Mouse (Mus musculus) hindbrain, embryonic 13.5 days (tissue): ENCODE data around the gene Gprasp2. TPM values are rescaled to one million over a fixed set of nuclear protein-coding genes. Genes with fewer than 3 reads are reported as not detected.
"Not testable (repeated sequence)": the region's sequence is repeated elsewhere in the genome, so short reads cannot be mapped to it uniquely, and the experiment has no call there.

Source experiments
- ATAC-seq: fragments of 200-750 bp; cut with Nextera tagmentation; 2 replicates; pipeline ENCODE4 v1.8.0; 2017; ENCODE audit warnings: moderate TSS enrichment; ENCODE audit not compliant: low FRiP score
- H3K27ac ChIP-seq: fragments of 300-500 bp; sonication (generic); 2 replicates; pipeline ENCODE4 v1.5.1; 2015; ENCODE audit warnings: inconsistent platforms, mild to moderate bottlenecking, moderate library complexity
- H3K27me3 ChIP-seq: fragments of 300-500 bp; sonication (generic); 2 replicates; pipeline ENCODE4 v1.6.1; 2015; ENCODE audit warnings: mild to moderate bottlenecking, inconsistent platforms
- H3K36me3 ChIP-seq: fragments of 300-500 bp; sonication (generic); 2 replicates; pipeline ENCODE4 v1.6.1; 2015; ENCODE audit warnings: mild to moderate bottlenecking, inconsistent platforms
- H3K4me1 ChIP-seq: fragments of 300-500 bp; sonication (generic); replicated peaks from 2 replicates; pipeline ENCODE4 v1.6.1; 2015; ENCODE audit warnings: inconsistent platforms
- H3K4me2 ChIP-seq: fragments of 300-500 bp; sonication (generic); 2 replicates; pipeline ENCODE4 v1.6.1; 2015; ENCODE audit warnings: inconsistent platforms, mild to moderate bottlenecking, moderate library complexity
- H3K4me3 ChIP-seq: fragments of 300-500 bp; sonication (generic); 2 replicates; pipeline ENCODE4 v1.5.1; 2015; ENCODE audit warnings: mild to moderate bottlenecking, inconsistent platforms
- H3K9ac ChIP-seq: fragments of 300-500 bp; sonication (generic); 2 replicates; pipeline ENCODE4 v1.6.1; 2015; ENCODE audit warnings: mild to moderate bottlenecking, inconsistent platforms
- H3K9me3 ChIP-seq: fragments of 300-500 bp; sonication (generic); 2 replicates; pipeline ENCODE4 v1.6.1; 2016; ENCODE audit warnings: inconsistent platforms
- WGBS: fragments of 180-500 bp; shearing (Covaris S2); methylation state at CpG from one replicate; pipeline ENCODE4 v1.1.7; 2015; 5-methylcytosine and 5-hydroxymethylcytosine counted together
- polyA plus RNA-seq: library from polyadenylated mRNA; unstranded; fragments of >200 nt; fragmentation: Nextera tagmentation; extraction: Ambion mirVana; gene quantifications from 2 replicates; pipeline ENCODE4 v1.2.1, GENCODE M21; 2015

Gene Gprasp2
- polyA plus RNA-seq, 1 experiment from 2014 or later, result 145 TPM

DNA sequence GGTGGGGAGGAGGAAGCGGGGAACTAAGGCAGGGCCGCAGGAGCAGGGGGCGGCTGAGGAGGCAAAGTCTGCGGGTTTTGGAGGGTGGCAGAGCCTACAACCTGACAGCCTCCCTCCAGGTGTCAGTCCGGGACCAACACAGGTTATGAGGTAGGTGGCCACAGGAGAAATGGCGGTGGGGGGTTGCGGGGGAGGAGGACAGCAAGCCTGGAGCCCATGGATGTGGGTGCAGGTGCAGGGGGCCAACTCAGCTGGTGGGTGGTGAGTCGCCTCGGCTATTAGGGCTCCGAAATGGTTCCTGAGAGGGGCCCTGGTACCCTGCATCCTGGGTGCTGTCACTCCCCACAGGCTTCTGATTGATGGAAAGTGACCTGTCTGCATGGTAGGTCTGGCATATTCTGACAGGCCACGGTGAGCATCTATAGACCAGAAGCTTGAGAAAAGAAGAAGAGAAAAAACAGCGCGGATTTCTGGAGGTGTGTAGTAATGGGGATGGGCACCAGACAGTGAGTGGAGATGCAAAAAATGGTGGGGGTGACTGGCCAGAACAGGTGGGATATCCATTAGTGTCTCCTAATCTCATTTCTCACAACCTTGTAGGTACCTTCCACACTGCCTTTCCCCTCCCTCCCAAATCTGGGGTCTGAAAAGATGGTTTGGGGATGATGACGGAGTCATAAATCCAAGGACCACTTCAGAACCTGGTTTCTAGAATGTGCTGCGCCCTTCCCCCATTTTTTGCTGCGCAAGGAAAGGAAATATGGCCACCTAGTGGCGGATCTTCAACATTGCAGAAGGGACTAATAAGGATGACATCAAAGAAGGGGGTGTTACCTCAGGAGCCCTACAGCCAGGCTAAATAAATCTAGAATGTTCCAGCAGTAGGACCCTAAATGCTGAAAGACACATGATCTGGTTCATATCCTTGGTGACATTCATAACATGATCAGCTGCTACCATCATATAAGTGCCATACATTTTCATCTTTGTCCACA lies 860 bp downstream of the Gprasp2 start:
- H3K9me3 ChIP-seq, H3K4me1 ChIP-seq, H3K27me3 ChIP-seq: not testable (repeated sequence)
- H3K4me2 ChIP-seq, result peak overlapping the region; percentile 58
- H3K9ac ChIP-seq, result peak overlapping the region; percentile 85
- peaks cover 17% of the 10 kb centered on the region for H3K36me3 ChIP-seq
- peak; percentile 58 for ATAC-seq
- peak overlapping the region; percentile 58 for H3K4me3 ChIP-seq
- H3K27ac ChIP-seq, result peak overlapping the region; percentile 78
- 25% methylated on average over 16 of the region's 17 CpGs for WGBS

DNA sequence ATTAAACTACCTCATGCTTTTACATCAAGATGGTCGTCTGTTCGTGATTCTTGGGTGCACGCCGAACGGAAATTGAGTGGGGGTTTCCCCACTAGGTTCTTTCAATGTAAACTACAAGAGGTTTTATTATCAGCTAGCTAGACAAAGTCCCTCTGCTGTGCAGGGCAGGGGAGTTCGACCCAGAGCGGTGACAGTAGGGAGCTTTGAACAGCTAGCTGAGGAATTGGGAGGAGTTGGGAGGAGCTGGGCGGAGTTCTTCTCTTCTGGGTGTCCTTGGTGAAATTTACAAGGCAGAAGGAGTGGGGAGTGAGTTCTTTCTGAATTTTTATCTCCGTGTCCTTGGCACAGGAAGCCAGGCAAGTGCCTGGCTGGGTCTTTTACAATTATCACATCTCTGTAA lies 28.0 kb downstream of the Gprasp2 start:
- not testable (repeated sequence) for ATAC-seq, H3K4me2 ChIP-seq, H3K4me1 ChIP-seq, H3K27me3 ChIP-seq, H3K36me3 ChIP-seq, H3K9ac ChIP-seq, H3K4me3 ChIP-seq, H3K27ac ChIP-seq, H3K9me3 ChIP-seq
- WGBS, result 81% methylated on average over 9 of the region's 9 CpGs

- H3K27ac ChIP-seq, result no peak overlapping the region
- no peaks in the 10 kb centered on the region for H3K36me3 ChIP-seq
- no peak overlapping the region for H3K4me3 ChIP-seq
- no peaks in the 10 kb centered on the region for H3K4me1 ChIP-seq
- ATAC-seq, result no peak
- no peaks in the 10 kb centered on the region for H3K9me3 ChIP-seq
- no peak overlapping the region for H3K4me2 ChIP-seq
- no peak overlapping the region for H3K9ac ChIP-seq
- H3K27me3 ChIP-seq, result no peaks in the 10 kb centered on the region
- 90% methylated on average over 1 of the region's 1 CpGs for WGBS
Measured at GRCm38 (mm10) chrX:135876679-135877078, 37.8 kb downstream of the Gprasp2 start.

- Histone ChIP-seq H3K4me3 (no peak overlapping the region), H3K36me3 (no peaks in the 10 kb centered on the region), H3K27ac (no peak overlapping the region), H3K4me2 (no peak overlapping the region), H3K4me1 (no peaks in the 10 kb centered on the region), H3K9ac (no peak overlapping the region), H3K9me3 (no peaks in the 10 kb centered on the region), H3K27me3 (no peaks in the 10 kb centered on the region)
- WGBS, result 100% methylated on average over 1 of the region's 1 CpGs
- no peak for ATAC-seq
Measured at GRCm38 (mm10) chrX:135879626-135880025, 40.8 kb downstream of the Gprasp2 start.

DNA sequence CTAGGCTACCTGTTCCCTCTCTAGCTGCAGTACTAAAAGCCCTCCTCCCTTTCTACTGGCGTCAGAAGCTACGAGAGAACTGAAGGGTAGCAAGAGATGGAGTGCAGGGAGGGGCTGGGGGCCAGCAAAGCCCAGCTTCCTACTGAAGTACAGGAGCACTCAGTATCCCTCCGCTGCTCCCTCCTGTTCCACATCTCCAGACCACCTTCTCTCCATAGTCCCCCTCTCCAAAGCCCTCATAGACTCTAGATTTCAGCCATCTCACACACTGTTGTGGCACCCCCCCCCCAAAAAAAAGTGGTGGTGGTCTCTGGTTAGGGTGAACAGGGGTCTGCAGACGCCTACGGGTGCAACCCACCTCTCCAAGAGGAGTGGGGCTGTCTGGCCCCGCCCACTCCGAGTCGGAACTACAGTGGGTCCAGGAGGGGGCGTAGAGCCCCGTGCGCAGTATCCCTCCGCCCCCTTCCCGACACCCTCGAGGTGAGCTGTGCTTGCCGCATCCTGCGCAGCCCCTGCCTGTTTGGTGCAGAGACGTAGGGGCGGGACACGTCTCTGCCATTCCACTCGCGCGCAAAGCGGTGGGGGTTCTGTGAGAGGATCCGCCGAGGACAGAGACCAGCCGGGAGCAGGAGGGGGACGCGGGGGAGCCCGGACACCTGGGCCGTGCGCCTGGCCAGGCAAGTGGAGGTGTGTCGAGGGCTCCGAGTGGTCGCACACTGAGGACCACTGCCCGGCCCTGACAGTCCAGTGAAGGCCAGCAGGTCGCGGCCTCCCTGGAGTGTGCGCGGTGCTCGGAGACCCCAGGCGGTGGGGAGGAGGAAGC lies 46.8 kb downstream of the Gprasp2 start:
- ATAC-seq, result peak; percentile 99
- peak overlapping the region; percentile 90 for H3K27ac ChIP-seq
- no peaks in the 10 kb centered on the region for H3K27me3 ChIP-seq
- no peaks in the 10 kb centered on the region for H3K9me3 ChIP-seq
- peak overlapping the region; percentile 66 for H3K4me3 ChIP-seq
- peak overlapping the region; percentile 88 for H3K9ac ChIP-seq
- WGBS, result 31% methylated on average over 40 of the region's 41 CpGs
- peak overlapping the region; percentile 57 for H3K4me2 ChIP-seq
- 0 out of 2 replicates have a peak, but pooled peaks cover 5% of the 10 kb centered on the region for H3K4me1 ChIP-seq
- peaks cover 24% of the 10 kb centered on the region for H3K36me3 ChIP-seq

DNA sequence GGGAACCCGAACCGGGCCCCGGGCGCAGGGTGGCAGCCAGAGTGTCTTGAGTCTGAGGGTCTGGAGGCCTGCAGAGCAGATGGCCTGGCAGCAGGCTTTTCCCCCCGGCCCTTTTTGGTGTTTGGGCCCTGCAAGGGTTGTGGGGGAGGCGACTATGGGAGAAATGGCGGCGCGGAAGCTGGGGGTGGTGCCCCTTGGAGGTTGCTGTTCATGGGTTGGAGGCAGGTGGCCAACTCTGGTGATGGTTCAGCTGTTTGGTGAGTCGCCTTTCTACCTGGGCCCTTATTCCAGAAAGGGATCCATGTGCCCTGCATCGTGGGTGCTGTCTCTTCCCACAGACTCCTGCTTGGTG lies 47.4 kb downstream of the Gprasp2 start:
- 28% methylated on average over 11 of the region's 11 CpGs for WGBS
- Histone ChIP-seq H3K4me2 (peak overlapping the region; percentile 57), H3K4me1 (0 out of 2 replicates have a peak, but pooled peaks cover 5% of the 10 kb centered on the region), H3K4me3 (peak overlapping the region; percentile 66), H3K9ac (peak overlapping the region; percentile 88), H3K27me3 (no peaks in the 10 kb centered on the region), H3K9me3 (no peaks in the 10 kb centered on the region), H3K36me3 (peaks cover 24% of the 10 kb centered on the region), H3K27ac (peak overlapping the region; percentile 90)
- peak; percentile 49 for ATAC-seq

Other genes starting within 250 kb of the Gprasp2 start
- gene Nxf7, start 240.3 kb upstream of the Gprasp2 start, polyA plus RNA-seq, result not detected in 2 replicates
- not detected in 2 replicates for gene Prame, start 211.3 kb upstream of the Gprasp2 start, polyA plus RNA-seq
- not detected in 2 replicates for gene Tcp11x2, start 145.2 kb upstream of the Gprasp2 start, polyA plus RNA-seq
- gene Tmsb15a, start 113.8 kb upstream of the Gprasp2 start, polyA plus RNA-seq, result not detected in 2 replicates
- gene Armcx5, start 96.3 kb upstream of the Gprasp2 start, polyA plus RNA-seq, result 11.5 and 13.1 TPM in 2 replicates
- gene Gprasp1, start 96.3 kb upstream of the Gprasp2 start, polyA plus RNA-seq, result 159 and 172 TPM in 2 replicates
- 107 and 112 TPM in 2 replicates for gene Bhlhb9, start 41.4 kb upstream of the Gprasp2 start, polyA plus RNA-seq
- gene Arxes2, start 154.8 kb downstream of the Gprasp2 start, polyA plus RNA-seq, result 228 and 234 TPM in 2 replicates
- 99.3 and 100 TPM in 2 replicates for gene Arxes1, start 194.3 kb downstream of the Gprasp2 start, polyA plus RNA-seq
- gene Bex2, start 229.2 kb downstream of the Gprasp2 start, polyA plus RNA-seq, result 612 and 622 TPM in 2 replicates
- not detected in 2 replicates for gene Nxf3, start 246.2 kb downstream of the Gprasp2 start, polyA plus RNA-seq